Mouse (Mus musculus) layer of hippocampus, postnatal 25 days (tissue): ENCODE results near the gene Rundc3a. TPM values are rescaled to one million over a fixed set of nuclear protein-coding genes. Genes with fewer than 3 reads are reported as not detected.
"Not testable (repeated sequence)": the region's sequence is repeated elsewhere in the genome, so short reads cannot be mapped to it uniquely, and the experiment has no call there.

ENCODE experiments used
- DNase-seq, 2 experiments: peaks; one replicate each; pipeline ENCODE4 v3.0.0; 2022; ENCODE audit warnings: mixed read lengths in 2 of 2, low spot score in 1 of 2; ENCODE audit errors: extremely low spot score in 1 of 2
- total RNA-seq, 2 experiments: library from RNA; stranded (reverse); gene quantifications; 2 replicates each; pipeline ENCODE4 v1.2.3; 2021

The Rundc3a gene
- 100 to 1,000 TPM; 442 to 490 TPM for total RNA-seq

- peak; percentile 92 to 95 for DNase-seq
Observed at GRCm38 (mm10) chr11:102393238-102393634, at the start of gene Rundc3a. Gene Rundc3a, plus strand, starts transcription at chr11:102393403.

GRCm38 (mm10) chr11:102344458-102344857, 48.7 kb upstream of the Rundc3a start:
- no peak for DNase-seq

DNA sequence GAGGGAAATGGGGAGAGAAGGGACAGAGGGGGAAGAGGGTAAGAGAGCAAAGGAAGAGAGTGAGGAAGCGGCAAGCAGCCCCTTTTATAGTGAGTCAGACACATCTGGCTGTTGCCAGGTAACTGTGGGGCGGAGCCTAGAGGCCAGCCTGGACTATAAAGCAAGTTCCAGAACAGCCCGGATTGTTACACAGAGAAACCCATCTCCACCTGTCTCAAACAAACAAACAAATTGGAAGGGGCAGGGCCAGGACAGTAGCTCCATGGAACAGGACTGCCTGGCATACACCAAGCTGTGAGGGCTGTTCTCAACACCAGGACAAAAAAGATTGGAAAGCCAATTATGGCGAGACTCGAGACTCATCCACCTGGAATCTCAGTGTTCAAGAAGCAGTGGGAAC, 46.3 kb upstream of the Rundc3a start:
- DNase-seq, result no peak

GRCm38 (mm10) chr11:102347683-102348082, 45.5 kb upstream of the Rundc3a start:
- DNase-seq, result no peak

DNA sequence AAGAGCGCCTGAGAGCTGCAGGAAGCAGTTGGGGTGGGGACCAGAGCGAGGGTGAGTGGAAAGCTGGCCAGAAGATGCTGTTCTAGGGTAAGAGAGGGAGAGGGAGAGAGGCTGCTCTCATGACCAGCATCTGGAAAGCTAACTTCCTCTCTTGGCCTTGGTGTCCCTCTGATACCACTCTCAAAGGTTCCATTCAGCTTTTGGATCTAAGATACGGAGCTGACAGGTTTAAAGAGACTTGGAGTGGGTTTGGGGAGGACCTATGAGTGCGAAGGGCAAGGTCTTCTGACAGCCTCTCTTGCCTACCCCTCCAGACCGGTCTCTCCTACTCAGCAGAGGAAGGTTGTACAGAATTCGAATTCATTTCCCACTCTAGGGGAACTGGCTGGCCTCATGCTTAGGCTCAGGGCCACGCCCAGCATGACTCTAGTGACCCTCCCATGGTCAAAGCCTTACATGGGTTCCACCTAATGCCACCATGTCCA, 45.1 kb upstream of the Rundc3a start:
- no peak for DNase-seq

DNA sequence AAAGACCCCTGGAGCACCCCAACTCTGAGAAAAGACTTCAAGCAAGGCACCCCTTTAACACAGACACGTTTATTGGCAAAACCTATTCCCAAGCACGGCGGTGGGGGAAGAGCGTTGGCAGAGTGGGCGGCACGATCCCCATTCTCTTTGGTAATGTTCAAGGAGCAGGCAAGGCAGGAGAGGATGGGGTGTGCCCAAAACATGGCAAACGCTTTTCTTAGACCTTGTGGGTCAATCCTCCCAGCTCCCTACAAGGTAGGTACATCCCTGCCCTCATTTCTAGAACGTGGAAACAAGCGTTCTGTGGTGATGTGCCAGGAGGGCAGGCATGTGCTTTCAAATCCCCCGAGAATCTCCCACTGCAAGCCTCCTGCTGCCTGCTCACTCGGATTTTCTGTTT, 44.4 kb upstream of the Rundc3a start:
- no peak for DNase-seq

DNA sequence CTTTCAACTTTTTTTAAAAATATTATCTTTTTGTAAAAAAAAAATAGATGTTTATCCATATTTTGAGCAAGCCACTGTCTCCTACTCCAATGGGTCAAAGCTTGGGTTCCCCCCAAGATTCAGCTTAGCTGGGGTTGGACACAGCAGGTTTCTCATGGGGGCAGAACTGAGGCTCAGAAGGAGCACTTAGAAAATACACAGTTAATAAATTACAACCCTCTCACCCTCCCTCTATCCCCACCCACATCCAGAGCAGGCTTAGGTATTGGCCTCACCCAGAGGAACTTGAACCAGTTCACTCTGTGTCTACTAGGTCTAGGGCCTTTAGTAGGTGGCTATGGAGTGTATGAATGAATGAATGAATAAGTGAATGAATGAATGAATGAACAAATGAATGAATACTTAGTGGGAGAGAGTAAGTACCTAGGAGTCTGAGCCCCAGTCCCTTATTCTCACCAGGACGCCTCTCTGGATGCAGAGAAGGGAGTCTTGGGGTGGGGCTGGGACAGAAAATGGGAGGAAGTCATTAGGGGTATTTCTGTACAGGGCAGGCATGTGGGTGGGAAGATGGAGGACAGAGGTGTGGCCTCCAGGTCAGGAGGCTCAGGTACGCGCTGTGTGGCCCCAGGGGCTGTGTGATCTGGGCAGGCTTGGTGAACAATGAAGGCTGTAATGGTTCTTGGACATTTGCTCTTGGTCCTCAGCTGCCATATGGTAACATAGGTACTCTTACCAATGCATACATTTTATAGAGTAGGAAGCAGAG, 43.8 kb upstream of the Rundc3a start:
- DNase-seq, result no peak

- DNase-seq, result no peak
Observed at GRCm38 (mm10) chr11:102350416-102350815, 42.8 kb upstream of the Rundc3a start.

DNA sequence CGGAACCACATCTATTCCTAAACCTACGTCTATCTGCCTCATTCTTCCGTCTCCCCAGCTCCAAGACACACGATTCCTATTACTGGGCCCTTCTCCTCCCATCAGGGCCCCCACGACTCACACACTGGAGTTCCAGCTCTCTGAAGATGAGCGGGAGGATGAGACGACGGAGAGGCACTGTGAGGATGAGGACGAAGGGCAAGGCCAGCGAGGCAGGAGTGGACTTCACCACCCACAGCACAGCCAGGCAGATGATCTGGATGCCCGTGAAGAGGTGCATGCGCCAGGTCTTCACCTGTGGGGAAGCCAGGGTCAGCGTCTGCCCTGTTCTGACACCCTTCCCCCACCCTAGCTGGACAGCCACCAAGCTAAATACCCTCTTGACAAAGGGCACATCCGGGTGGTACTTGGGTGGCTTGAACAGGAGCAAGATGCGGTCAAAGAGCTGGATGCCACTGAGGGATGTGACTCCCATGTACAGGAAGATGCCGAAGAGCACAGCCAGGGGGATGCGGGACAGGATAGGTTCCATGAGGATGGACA, 42.2 kb upstream of the Rundc3a start:
- DNase-seq, result no peak

DNA sequence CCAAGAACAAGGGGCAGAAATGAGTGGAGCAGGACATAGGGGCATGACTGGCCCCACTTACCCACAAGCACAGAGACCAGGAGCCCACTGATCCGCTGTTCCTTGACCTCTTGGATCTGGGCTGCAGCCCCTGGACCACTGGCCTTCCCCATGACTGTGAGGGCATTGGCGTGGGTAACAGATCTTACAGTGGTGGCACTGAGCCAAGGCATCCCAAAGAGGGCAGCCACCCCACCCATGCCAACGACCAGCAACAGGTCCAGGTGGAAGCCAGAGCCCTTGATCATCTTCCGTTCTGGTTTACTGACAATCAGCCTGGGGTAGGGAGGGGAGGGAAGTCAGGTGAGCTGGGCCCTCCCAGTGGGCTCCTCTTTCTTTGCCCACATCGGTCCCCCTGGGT, 40.8 kb upstream of the Rundc3a start:
- no peak for DNase-seq

DNA sequence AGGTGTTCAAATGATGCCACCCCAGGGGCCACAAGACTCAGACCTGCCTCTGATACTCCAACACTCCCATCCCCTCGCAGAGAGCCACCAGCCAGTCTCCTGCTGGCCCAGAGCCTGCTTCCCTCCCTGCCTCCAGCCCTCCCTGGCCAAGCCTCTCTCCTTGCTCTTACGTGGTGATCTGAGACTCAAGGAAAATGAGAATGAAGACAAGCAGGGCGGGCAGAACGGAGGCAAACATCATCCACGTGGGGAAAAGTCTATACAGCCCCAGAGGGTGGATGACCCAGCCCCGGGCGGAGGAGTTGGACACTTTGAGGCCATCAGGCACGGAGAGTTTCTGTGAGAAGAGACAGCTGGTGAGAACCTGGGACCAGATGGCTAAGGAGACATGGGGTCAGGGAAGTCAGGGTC, 40.2 kb upstream of the Rundc3a start:
- no peak for DNase-seq

DNA sequence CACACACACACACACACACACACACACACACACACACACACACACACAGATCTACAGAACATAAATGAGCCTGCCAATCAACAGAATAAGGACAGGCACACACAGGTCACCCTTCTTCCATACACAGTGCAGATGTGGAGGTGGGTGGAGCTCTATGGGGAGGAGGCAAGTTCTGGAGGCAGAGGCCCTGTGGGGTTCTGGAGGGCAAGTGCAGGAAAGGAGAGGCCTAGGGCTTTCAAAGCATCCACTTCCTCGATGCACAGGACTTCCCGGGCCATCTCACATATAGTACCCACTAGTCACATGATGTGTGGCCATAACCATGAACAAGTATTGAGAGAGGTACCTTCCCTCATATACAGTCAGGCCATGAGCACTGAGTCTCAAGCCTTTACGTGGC, 37.7 kb upstream of the Rundc3a start:
- DNase-seq, result no peak

GRCm38 (mm10) chr11:102356190-102356589, 37.0 kb upstream of the Rundc3a start:
- DNase-seq, result no peak

DNA sequence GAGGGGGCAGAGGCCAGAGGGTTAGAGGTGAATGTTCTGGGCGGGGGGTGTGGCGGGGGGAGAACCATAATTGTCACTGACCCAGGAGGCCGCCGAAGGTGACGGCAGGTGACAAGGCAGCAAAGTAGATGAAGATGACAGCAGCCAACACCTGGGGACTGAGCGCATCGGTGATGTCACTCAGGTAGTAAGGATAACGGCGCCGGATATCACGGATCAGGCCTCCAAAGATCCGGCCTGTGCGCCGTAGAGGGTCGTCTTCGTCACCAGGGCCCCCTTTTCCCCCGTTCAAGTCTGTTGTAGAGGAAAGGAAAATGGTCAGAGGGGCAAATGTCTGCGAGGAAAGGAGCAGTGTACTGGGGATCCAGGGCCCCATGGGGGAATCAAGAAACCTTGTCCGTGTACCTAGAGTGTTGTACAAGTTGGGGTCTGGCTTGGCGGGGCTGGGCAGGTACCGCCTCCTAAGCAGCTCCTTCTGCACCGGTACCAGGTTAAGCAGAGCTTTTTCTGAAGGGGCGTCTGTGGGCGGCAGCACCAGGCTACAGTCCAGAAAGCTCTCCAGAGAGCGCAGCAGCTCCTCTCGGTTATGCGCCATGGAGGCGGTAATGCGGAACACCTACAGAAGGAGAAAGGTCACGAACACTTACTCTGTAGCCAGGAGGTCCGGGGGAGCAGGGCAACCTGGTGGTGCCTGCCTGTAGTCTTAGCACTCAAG, 36.4 kb upstream of the Rundc3a start:
- DNase-seq, result no peak

DNA sequence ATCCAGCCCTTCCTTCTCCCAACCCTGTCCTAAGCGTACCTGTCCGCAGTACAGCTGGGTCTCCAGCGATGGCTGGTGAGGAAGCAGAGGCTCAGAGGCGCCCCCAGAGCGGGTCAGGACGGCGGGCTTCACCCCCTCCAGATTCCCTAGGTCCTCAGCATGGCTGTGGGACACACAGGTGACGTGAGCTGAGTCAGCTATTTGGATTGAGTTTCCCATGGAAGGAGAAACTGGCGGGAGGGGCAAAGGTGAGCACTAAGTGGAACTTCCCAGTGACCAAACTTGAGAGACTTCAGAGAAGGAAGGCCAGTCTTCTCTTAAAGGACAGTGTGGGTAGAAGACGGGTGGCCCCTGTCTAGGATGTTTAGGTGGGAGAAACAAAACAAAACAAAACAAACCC, 34.8 kb upstream of the Rundc3a start:
- DNase-seq, result no peak

DNA sequence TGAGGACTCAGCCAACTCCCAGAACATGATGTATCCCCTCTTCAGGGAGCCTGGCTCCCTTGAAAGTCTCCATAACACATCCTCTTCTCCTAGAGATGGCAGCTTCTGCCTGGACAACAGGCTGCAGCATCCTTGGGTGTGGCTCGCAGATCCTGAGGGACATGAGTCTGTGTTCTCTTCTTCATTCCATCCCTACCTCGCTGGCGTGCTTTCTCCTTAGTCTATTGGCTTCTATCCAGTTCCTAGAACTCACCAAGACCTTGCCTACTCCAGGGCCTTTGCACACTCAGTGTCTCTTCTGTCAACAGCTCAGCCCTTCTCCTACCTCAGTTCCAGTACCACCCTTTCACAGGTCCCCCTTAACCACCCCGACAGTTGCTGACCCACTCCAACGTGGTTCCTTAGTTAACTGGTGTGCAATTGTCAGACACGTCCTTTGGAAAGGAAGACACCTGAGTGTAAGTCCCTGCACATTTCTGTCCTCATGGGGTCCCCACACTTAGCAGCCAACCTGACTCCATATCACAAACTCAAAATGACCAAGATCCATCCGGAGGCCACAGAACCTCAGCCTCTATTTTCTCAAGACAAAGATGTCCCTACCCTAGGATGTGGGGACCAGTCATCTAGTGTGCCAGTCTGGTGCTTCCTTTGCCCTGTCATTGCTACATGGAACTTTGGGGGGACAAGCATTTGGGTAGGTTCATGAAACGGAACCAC, 31.3 kb upstream of the Rundc3a start:
- no peak for DNase-seq

DNA sequence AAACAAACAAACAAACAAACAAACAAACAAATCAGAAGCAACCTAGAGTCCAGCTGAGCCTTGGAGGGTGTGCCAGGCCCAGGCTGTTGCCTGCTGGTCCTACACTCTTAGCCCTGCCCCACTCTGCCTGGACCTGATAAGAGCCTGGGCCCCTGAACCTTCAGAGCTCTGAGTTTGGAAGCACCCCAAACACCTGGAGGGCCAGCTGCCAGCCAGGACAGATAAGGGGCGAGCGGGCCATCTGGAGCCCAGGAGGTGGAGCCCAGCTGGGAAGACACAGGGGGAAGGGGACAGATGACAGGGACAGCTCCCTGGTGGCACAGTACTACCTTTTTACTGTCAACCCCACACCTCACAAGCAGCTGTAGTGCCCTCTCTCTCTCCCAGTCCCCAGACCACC, 29.6 kb upstream of the Rundc3a start:
- DNase-seq, result no peak

- DNase-seq, result no peak
Observed at GRCm38 (mm10) chr11:102364570-102365371, 28.4 kb upstream of the Rundc3a start.

- DNase-seq, result no peak
Observed at GRCm38 (mm10) chr11:102365699-102366098, 27.5 kb upstream of the Rundc3a start.

DNA sequence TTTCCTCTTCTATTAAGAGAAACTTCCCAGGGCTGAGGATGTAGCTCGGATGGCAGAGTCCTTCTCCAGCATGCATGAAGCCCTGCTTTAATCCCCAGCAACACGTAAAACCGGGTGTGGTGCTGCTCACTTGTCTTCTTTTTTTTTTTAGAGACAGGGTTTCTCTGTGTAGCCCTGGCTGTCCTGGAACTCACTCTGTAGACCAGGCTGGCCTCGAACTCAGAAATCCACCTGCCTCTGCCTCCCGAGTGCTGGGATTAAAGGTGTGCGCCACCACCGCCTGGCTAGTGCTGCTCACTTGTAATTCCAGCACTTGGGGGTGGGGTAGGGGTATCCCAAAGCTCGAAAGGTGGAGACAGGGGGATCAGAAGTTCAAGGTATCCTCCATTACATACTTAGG, 27.1 kb upstream of the Rundc3a start, which contains the start of gene Slc4a1:
Gene Slc4a1 (minus strand): TSS at position 101 of the 400 bp plus-strand sequence.
- DNase-seq, result not testable (repeated sequence)
